Mouse (Mus musculus): ENCODE results near the gene Gm7030.
"Not testable (repeated sequence)": the region's sequence is repeated elsewhere in the genome, so short reads cannot be mapped to it uniquely, and the experiment has no call there.

Gm7030 gene

DNA sequence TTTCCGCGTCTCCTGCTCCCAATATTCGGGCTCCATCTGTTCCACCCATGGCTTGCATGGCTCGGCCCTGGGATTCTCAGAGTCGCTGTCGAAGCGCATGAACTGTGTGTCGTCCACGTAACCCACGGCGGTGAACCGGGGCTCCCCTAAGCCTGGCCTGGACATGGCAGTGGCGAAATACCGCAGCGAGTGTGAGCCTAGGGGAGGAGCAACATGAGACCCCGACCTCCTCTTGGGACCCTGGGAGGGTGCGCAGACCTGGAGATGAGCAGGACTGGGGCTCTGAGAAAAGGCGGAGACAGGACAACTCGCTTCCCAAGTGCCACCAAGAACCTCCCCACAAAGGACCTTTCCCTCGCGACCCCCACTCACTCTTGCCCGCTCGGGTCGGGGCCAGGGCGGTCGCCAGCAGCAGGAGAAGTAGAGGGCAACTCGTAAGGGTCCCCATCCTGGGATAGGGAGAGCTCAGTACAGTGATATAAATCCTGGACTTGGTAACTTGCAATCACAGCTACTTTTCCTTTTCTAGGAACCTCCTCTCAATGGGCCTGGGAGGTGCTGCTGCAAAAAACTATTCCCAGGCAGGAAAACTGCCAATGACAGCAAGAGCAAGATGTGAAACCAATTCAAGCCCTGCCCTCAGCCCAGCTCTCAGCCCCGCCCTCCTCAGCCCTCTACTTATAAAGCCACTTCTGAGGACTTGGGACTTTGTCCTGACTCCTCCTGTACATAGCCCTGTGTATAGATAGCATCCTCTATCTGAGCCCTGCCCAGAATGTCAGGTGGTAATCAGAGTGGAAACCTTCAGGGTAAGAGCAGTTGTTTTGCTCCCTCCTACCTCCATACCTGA lies at the start of gene Gm7030:
TSS of gene Gm7030 (minus strand) at position 458 of the 850 bp plus-strand sequence.
- not testable (repeated sequence) for DNase-seq (ENCODE audit: low spot score)

DNA sequence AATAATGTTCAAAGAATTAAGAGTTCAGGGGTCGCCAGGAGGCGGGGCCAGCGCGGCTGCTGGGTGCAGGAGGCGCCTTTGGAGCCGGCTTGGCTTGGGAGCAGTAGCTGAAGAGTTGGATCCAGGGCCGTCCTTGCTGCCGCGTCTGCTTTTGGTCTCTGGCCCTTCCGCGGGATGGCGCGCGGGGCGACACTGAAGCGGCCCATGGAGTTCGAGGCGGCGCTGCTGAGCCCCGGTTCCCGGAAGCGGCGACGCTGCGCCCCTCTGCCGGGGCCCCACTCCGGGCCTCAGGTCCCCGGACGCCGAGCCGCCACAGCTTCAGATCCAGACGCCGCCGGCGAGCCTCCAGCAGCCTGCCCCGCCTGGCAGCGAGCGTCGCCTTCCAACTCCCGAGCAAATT lies 49.7 kb upstream of the Gm7030 start:
- DNase-seq (ENCODE audit: low spot score), result not testable (repeated sequence)

DNA sequence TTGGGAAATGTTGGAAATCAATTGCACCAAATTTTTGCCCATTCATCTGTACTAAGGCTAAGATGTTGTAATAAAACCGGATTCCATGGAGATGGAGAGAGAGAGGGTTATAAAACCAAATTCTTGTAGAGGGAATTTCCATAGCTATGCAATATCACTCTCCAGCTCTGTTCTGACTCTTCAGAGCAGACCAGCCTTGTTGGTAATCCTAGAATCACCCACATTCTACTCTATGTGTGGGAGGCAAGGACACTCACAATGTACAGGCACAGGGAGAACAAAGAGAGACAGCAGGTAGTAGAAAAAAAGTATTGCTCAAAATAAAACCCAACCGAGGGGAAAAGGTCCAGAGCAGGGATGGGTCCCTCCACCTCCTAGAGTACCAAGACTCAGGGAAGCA lies 46.9 kb upstream of the Gm7030 start:
- DNase-seq (ENCODE audit: low spot score), result not testable (repeated sequence)

DNA sequence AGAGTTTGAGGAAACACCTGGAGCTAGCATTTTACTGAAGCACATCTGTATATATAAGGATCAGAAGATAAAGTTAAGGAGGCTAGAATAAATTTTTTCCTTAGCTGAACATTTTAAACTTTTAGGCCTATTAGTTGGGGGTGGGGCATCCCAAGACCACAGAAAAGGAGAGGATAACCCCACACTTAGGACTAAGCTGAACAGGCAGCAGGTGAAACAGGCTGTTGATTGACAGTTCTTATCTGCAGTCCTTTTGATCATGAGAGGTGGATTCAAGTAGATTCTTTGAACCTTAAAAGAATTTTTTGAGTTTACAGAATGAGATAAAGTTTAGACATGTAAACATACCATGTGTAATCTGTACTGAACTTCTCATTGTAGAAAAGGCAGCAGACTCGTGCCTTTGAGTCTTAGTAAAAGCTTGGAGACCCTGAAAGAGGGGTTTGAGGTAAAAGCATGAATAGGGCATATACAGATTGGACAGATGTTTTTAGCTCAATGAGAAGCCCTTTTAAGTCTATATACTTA lies 41.1 kb upstream of the Gm7030 start:
- DNase-seq (ENCODE audit: low spot score), result no peak

DNA sequence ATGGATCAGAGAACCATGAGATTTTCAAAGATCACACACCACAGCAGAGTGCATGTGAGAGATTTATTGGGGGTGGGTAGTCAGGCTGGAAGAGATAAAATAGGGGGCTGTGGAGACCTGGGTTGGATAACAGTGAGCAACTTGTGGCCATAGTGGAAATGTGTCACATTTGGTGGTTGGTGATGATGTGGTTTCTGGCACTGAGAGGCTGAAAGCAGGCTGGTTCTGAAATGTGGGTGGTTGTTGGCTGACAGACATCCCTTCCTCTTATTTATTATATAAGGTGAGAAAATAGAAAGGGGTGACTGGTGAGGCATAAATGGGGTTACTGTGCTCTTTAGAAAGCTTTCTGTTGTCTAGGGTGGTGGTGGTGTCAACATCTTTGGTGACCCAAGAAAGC lies 40.5 kb upstream of the Gm7030 start:
- DNase-seq (ENCODE audit: low spot score), result no peak

DNA sequence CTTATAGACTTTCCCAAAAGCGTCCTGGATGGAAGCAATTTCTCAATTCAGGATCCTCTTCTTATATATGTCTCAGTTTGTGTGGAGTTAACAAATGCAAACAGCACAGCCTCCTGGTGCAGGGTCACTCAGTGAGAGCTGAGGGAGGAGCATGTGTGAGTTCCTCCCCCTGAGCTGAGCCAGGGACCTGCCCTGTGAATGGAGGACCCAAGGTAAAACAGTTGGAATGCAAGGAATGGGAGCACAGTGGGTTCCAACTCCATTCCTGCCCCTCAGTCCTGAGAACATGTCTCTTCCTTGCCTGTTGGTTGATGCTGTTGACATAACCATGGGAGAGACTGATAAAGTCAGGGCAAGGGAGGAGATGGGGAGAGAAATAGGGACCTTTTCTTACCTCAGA lies 39.9 kb upstream of the Gm7030 start:
- not testable (repeated sequence) for DNase-seq (ENCODE audit: low spot score)

DNA sequence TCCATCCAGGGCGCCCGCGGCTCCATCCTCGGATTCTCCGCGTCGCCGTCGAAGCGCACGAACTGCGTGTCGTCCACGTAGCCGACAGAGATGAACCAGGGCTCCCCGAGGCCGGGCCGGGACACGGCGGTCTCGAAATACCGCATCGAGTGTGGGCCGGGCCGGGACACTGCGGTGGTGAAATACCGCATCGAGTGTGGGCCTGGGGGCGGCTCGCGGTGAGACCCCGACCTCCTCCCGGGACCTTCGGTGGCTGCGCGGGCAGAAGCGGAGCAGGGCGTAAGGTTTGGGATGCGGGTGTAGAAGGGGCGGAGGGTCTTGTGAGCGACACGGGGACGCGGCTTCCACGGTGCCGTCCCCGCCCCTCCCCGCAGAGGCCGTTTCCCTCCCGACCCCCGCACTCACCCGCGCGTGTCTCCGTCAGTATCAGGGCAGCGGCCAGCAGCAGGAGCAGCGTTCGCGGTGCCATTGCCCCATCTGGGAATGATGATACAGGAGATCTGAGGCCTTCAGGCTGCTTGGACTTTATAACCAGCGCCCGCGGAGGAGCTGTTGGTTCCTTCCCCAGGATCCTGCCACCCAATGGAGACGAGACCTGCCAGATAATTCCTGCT lies 38.9 kb upstream of the Gm7030 start, which contains the start of gene Gm8909:
TSS of gene Gm8909 (minus strand) at position 499 of the 614 bp plus-strand sequence.
- no peak for DNase-seq (ENCODE audit: low spot score)

DNA sequence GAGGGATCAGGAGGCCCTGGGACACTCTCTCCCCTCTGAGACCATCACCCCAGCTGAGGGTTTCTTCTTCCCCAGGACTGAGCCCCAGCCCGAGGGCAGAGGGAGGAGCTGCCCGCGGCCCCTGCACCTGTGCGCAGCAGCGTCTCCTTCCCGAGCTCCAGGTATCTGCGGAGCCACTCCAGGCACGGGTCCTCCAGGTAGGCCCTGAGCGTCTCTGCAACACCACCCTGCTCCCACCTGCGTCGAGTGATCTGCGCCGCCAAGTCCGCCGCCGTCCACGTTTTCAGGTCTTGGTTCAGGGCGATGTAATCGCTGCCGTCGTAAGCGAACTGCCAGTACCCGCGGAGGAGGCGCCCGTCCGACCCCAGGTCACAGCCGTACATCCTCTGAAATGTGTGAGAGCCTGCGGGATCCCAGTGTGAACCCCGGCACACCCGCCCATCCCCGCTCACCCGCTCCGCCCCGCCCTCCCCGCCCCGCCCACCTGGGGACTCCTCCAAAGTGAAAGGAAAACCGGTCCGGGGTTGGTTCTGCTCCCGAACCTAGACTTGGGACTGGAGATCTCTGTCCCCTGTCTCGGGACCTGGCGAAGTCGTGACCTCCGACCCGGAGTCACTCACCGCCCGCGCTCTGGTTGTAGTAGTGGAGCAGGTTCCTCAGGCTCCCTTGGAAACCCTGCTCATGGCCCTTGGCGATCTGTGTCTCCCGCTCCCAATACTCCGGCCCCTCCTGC lies 38.2 kb upstream of the Gm7030 start:
- no peak for DNase-seq (ENCODE audit: low spot score)

DNA sequence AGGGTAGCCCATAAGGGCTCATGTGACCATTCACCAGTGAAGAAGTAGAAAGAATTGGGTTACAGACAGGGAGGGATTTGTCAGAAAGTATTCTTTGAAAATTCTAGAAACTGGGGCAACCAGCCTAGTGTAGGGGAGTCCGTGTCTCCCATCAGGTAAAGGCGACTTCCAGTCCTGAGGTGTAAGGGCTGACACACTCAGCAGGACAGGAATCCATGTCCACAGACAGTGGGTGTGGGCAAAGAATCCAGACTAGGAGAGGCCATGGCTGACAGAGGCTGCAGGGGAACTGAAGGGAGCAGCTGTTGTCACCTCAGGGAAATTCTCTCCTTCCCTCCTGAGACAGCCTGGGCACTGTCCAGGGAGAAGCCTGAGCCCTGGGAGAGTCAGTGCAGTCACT lies 37.7 kb upstream of the Gm7030 start:
- not testable (repeated sequence) for DNase-seq (ENCODE audit: low spot score)

DNA sequence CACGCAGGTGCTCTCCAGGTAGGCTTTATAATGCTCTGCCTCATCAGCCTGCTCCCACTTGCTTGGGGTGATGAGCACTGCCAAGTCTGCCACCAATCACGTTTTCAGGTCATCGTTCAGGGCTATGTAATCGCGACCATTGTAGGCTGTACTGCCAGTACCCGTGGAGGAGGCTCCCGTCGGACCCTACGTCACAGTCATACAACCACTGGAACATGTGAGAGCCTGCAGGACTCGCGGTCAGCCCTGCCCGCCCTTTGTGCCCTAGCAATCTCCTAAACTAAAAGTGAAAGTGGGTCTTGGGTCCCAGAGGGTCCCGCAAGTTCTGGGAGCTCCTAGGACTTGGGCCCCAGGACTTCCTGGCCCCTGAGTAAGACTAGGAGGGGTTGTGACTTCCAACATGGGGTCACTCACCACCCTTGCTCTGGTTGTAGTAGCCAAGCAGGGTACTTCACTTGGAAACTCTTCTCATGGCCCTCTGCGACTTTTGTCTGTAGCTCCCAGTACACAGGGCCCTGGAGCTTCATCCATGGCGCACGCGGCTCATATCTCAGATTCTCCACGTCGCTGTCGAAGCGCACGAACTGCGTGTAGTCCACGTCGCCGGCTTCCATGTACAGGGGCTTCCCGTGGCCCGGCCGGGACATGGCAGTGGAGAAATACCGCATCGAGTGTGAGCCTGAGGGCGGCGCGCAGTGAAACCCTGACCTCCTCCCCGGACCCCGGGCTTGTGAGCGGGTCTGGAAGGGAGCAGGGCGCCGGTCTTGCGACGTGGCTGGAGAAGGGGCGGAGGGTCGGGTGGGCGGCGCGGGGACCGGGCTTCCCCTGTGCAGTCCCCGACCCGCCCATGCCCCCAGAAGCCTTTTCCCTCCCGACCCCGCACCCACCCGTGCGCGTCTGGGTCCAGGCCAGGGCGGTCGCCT lies 32.2 kb upstream of the Gm7030 start:
- no peak for DNase-seq (ENCODE audit: low spot score)

DNA sequence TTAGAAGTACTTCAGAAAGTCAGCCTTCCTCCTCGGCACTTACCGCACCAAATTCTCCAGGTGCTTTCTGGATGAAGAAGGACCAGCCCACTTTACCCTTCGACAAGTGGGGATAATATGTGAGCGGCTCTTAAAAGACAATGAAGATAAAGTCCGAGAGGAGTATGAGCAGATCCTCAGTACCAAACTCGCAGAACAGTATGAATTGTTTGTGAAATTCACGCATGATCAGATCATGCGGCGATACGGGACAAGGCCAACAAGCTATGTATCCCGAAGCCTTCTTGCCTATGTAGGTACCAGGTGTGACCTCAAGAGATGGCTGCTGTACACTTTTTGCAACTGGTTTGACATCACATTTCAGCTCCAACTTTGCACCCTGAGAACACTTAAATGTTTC lies 29.0 kb upstream of the Gm7030 start:
- not testable (repeated sequence) for DNase-seq (ENCODE audit: low spot score)

DNA sequence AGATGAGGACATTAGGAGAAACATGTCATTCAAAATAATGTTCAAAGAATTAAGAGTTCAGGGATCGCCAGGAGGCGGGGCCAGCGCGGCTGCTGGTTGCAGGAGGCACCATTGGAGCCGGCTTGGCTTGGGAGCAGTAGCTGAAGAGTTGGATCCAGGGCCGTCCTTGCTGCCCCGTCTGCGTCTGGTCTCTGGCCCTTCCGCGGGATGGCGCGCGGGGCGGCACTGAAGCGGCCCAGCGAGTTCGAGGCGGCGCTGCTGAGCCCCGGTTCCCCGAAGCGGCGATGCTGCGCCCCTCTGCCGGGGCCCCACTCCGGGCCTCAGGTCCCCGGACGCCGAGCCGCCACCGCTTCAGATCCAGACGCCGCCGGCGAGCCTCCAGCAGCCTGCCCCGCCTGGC lies 28.6 kb upstream of the Gm7030 start:
- DNase-seq (ENCODE audit: low spot score), result not testable (repeated sequence)

DNA sequence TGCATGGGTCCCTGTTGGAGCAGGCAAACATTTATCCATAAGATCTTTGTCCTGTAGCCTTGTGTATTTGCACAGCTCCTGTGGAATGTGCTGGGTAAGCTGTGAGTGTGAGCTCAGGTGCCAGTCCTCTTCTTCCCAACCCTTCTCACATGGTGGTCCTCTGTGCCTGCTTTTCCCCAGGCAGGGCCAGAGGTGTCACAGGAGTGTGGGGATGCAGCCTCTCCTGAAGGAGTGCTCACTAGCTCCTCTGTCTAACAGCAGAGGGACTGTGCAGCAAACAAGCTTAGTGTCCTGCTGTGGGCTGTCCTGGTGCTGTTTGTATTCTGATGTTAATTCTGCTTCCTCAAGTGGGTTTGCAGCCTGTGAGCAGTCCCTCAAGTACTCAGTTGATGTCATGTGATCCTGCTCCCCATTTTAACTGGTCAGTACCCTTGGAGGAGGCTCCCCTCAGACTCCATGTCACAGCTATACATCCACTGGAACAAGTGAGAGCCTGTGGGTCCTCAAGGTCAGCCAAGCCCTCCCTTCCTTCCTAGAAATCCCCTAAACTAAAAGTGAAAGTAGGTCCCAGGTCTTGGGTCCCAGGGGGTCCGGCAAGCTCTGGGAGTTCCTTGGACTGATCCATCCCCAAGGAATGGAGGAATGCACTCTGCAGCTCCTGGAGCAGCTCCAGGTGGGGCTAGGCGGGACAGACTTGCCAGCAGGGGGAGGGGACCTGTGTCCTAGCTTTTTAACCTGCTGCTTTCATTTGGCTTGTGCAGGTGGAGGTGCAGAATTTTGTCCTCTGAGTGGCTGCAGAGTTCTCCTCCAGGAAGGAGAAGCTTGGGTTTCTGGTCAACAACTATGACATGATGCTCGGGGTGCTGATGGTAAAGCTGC lies 25.3 kb upstream of the Gm7030 start:
- no peak for DNase-seq (ENCODE audit: low spot score)

DNA sequence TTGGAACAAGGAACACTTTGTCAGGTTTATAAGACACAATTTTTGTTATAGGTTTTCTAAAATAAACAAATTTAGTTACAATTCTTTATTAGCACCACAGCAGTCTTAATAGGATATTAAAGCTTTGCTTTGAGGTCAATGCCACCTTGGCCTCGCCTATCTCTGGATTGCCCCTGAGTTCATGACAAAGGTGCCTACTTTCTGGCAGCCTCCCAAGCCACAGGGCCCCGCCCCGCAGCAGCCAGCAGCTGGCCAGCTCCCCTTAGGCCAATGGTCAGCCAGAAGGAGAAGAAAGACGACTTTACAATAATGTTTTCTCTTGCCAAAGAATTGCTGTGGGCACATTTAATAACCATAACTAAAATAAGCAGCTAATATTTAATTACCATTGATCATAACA lies 22.0 kb upstream of the Gm7030 start:
- DNase-seq (ENCODE audit: low spot score), result not testable (repeated sequence)

DNA sequence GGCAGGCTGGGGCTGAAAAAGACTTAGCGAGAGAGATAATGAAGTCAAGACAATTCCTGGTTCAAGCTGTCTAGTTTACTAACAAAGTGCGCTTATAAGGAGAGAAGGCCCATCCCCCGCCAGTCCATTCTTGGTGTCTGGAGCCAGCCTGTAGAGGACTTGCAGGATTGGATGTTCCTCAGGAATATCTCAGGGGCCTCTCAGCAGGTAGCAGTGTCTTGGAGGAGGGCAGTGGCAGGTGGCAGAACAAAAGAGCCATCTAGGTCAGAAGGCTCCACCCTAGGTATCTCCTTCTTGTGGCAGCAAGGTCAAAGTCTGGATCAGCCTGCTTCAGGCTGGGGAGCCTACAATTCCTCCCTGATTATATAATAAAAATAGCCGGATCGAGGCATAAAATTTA lies 19.2 kb upstream of the Gm7030 start:
- DNase-seq (ENCODE audit: low spot score), result not testable (repeated sequence)

DNA sequence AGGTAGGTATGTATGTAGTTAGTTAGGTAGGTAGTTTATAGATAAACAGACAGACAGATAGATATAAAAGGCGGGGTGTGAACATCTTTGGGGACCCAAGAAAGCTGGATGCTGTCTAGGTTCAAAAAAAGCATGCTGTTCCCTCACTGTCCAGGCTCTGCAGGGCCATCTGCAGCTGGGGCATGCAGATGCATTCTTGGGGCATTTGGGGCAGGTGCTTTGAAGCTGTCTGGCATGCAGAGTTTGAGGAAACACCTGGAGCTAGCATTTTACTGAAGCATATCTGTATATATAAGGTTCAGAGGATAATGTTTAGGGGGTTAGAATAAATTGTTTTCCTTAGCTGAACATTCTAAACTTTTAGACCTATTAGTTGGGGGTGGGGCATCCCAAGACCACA lies 17.7 kb upstream of the Gm7030 start:
- DNase-seq (ENCODE audit: low spot score), result not testable (repeated sequence)

DNA sequence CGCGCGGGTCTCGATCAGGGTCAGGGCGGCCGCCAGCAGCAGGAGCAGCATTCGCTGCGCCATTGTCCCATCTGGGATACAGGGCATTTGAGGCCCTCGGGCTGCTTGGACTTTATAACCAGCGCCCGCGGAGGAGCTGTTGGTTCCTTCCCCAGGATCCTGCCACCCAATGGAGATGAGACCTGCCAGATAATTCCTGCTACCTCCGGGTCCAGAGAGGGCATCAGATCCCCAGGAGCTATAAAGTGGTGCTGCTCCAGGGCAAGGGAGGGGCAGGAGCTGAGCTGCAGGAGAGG lies 16.6 kb upstream of the Gm7030 start:
- DNase-seq (ENCODE audit: low spot score), result not testable (repeated sequence)

DNA sequence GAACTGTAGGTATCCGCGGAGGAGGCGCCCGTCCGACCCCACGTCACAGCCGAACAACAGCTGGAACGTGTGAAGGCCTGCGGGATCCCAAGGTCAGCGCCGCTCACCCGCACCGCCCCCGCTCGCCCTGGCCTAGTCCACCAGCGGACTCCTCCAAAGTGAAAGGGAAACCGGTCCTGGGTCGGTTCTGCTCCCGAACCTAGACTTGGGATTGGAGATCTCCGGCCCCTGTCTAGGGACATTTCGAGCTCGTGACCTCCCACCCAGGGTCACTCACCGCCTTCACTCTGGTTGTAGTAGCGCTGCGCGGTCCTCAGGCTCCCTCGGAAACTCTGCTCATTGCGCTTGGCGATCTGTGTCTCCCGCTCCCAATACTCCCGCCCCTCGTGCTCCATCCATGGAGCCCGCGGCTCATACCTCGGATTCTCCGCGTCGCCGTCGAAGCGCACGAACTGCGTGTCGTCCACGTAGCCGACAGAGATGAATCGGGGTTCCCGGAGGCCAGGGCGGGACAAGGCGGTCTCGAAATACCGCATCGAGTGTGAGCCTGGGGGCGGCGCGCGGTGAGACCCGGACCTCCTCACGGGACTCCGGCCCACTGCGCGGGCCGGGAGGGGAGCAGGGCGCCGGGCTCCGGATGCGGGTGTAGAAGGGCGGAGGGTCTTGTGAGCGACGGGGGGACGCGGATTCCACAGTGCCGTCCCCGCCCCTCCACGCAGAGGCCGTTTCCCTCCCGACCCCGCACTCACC lies 16.1 kb upstream of the Gm7030 start:
- DNase-seq (ENCODE audit: low spot score), result no peak

DNA sequence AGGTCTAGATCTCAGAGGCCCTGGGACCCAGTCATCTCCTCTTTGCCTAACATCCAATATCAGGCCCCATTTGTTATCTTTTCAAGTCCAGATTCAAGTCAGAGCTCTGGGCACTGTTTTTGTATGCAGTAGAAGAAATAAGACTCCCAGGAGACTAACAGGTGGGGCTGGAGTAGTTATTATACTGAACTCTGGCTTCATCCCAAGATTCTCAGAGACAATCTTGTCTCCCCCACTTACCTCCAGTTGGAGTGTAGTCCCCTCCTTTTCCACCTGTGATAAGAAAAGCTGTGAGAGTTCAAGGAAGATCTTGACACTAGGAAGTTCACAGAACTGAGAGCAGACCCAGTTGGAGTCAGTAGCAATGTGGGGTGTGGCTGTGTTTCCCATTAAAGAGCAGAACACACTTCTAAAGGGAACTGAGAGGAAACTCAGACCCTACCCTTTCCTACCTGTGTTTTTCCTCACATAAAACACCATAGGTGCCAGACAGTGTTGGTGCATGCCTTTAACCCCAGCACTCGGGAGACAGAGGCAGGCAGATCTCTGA lies 7.1 kb upstream of the Gm7030 start:
- not testable (repeated sequence) for DNase-seq (ENCODE audit: low spot score)
